24 mouse cellular contexts compared by ENCODE assay signal in genomic region chr2:172510899-172511298, GRCm38 (mm10). TPM values are rescaled to one million over a fixed set of nuclear protein-coding genes. Genes with fewer than 3 reads are reported as not detected.
DNase-seq lines count a peak whose midpoint lies in the region; ATAC-seq and TF ChIP-seq lines count a peak whose summit lies in the region.
"Had no signal": no experiment of that assay in that cellular context is flagged by ENCODE, and none has a peak within 500 bp of the region (broad histone marks: within the 10 kb centered on the region; RNA-seq: fewer than 3 reads in every experiment).

No protein-coding gene starts in this region.

- WGBS in stomach, embryonic 15.5 days: 42% methylated on average over 3 of the region's 3 CpGs
- 46% methylated on average over 3 of the region's 3 CpGs for WGBS in stomach, postnatal 0 days
- 32% methylated on average over 3 of the region's 3 CpGs for WGBS in liver, embryonic 13.5 days (ENCODE audit: insufficient replicate concordance)
- 63% methylated on average over 3 of the region's 3 CpGs for WGBS in embryonic facial prominence, embryonic 10.5 days
- 48% methylated on average over 3 of the region's 3 CpGs for WGBS in heart, adult 2 months

- no peaks in the 10 kb centered on the region for H3K27me3 ChIP-seq in stomach, embryonic 15.5 days (replicated peaks)
- no peaks in the 10 kb centered on the region for H3K27me3 ChIP-seq in stomach, postnatal 0 days (ENCODE audit: control insufficient read depth, insufficient read depth, low read length)
- H3K27me3 ChIP-seq in liver, embryonic 13.5 days: 0 out of 2 replicates have a peak, but pooled peaks cover 4% of the 10 kb centered on the region
- 0 out of 2 replicates have a peak, but pooled peaks cover 9% of the 10 kb centered on the region for H3K27me3 ChIP-seq in embryonic facial prominence, embryonic 10.5 days (replicated peaks; ENCODE audit: low read depth, poor library complexity, severe bottlenecking)
- H3K27me3 ChIP-seq in heart, adult 2 months (ENCODE audit: control insufficient read depth, insufficient read depth, low read length): no peaks in the 10 kb centered on the region; the same call in 1 of the 2 replicates
- H3K27me3 ChIP-seq: forebrain, embryonic 13.5 days; hindbrain, embryonic 15.5 days had no signal

- no peak for TF ChIP-seq CTCF in stomach, postnatal 0 days (IDR thresholded peaks at IDR 0.05; ENCODE audit: low read depth)
- no peak for TF ChIP-seq CTCF in heart, adult 2 months (IDR thresholded peaks at IDR 0.05)

- ATAC-seq in stomach, embryonic 15.5 days (ENCODE audit: insufficient read depth, low FRiP score, low read depth): 0 out of 2 replicates have a peak, but pooled peaks have one; percentile 22
- ATAC-seq in stomach, postnatal 0 days (ENCODE audit: low FRiP score, low TSS enrichment): no peak
- 0 out of 2 replicates have a peak, but pooled peaks have one; percentile 50 for ATAC-seq in liver, embryonic 13.5 days (ENCODE audit: low read depth)
- ATAC-seq: forebrain, embryonic 13.5 days had no signal

- no peak for TF ChIP-seq EP300 in stomach, postnatal 0 days (optimal IDR thresholded peaks at IDR 0.05)
- TF ChIP-seq EP300 in heart, adult 2 months (IDR thresholded peaks at IDR 0.05; ENCODE audit: insufficient read depth, low read depth, low read length): no peak

- no peaks in the 10 kb centered on the region for H3K9me3 ChIP-seq in stomach, embryonic 15.5 days
- no peaks in the 10 kb centered on the region for H3K9me3 ChIP-seq in stomach, postnatal 0 days (ENCODE audit: control insufficient read depth, low read length)
- no peaks in the 10 kb centered on the region for H3K9me3 ChIP-seq in liver, embryonic 13.5 days (replicated peaks)
- H3K9me3 ChIP-seq in embryonic facial prominence, embryonic 10.5 days: no peaks in the 10 kb centered on the region
- H3K9me3 ChIP-seq: forebrain, embryonic 13.5 days; heart, embryonic 13.5 days; hindbrain, embryonic 15.5 days had no signal

- TF ChIP-seq POLR2A in heart, adult 2 months (IDR thresholded peaks at IDR 0.05; ENCODE audit: insufficient read depth, low read depth, low read length): no peak

- no peaks in the 10 kb centered on the region for H3K79me2 ChIP-seq in heart, adult 2 months (replicated peaks; ENCODE audit: control insufficient read depth, insufficient read depth, low read length)

- no peaks in the 10 kb centered on the region for H3K4me1 ChIP-seq in stomach, embryonic 15.5 days
- no peaks in the 10 kb centered on the region for H3K4me1 ChIP-seq in stomach, postnatal 0 days (replicated peaks; ENCODE audit: control insufficient read depth, insufficient read depth)
- H3K4me1 ChIP-seq in liver, embryonic 13.5 days (replicated peaks): peaks cover 5% of the 10 kb centered on the region; the same call in 1 of the 2 replicates
- no peaks in the 10 kb centered on the region for H3K4me1 ChIP-seq in embryonic facial prominence, embryonic 10.5 days
- H3K4me1 ChIP-seq in heart, adult 2 months (ENCODE audit: control insufficient read depth, insufficient read depth, low read length): no peaks in the 10 kb centered on the region
- H3K4me1 ChIP-seq: forebrain, embryonic 13.5 days; heart, embryonic 13.5 days; hindbrain, embryonic 15.5 days had no signal

- no peak overlapping the region for H3K4me2 ChIP-seq in stomach, embryonic 15.5 days
- H3K4me2 ChIP-seq in stomach, postnatal 0 days (replicated peaks; ENCODE audit: low read depth): no peak overlapping the region
- no peak overlapping the region for H3K4me2 ChIP-seq in liver, embryonic 13.5 days
- H3K4me2 ChIP-seq: forebrain, embryonic 13.5 days; heart, embryonic 13.5 days; hindbrain, embryonic 15.5 days had no signal

- intact Hi-C loops in heart, adult 2 months (cut with DNase I): no loop called here

- peak; percentile 22 for DNase-seq in adrenal gland, postnatal 14 days
- no peak for DNase-seq in adrenal gland, adult 2 months
- no peak for DNase-seq in stomach, postnatal 0 days (ENCODE audit: low spot score)
- DNase-seq in liver, embryonic 13.5 days: no peak
- DNase-seq in embryonic facial prominence, embryonic 10.5 days (ENCODE audit: low spot score): no peak
- DNase-seq in heart, adult 2 months: no peak
- no peak for DNase-seq in lung, postnatal 36 days
- DNase-seq: cerebellum, adult 11 months; cerebellum, adult 8-10 months; cerebellum, postnatal 14 days; gastrocnemius, adult 2 months; gastrocnemius, postnatal 25 days; heart, postnatal 36 days had no signal

- H3K27ac ChIP-seq in stomach, embryonic 15.5 days: no peak overlapping the region
- H3K27ac ChIP-seq in stomach, postnatal 0 days (replicated peaks): no peak overlapping the region
- no peak overlapping the region for H3K27ac ChIP-seq in liver, embryonic 13.5 days
- H3K27ac ChIP-seq in embryonic facial prominence, embryonic 10.5 days (replicated peaks): no peak overlapping the region
- no peak overlapping the region for H3K27ac ChIP-seq in heart, adult 2 months
- H3K27ac ChIP-seq: forebrain, embryonic 13.5 days; gastrocnemius, adult 2 months; heart, embryonic 13.5 days; hindbrain, embryonic 15.5 days had no signal

- H3K4me3 ChIP-seq in stomach, embryonic 15.5 days (replicated peaks): no peak overlapping the region
- no peak overlapping the region for H3K4me3 ChIP-seq in stomach, postnatal 0 days (ENCODE audit: low read depth, low read length)
- no peak overlapping the region for H3K4me3 ChIP-seq in liver, embryonic 13.5 days (replicated peaks)
- H3K4me3 ChIP-seq in embryonic facial prominence, embryonic 10.5 days: no peak overlapping the region
- no peak overlapping the region for H3K4me3 ChIP-seq in heart, adult 2 months
- H3K4me3 ChIP-seq: forebrain, embryonic 13.5 days; gastrocnemius, adult 2 months; heart, embryonic 13.5 days; hindbrain, embryonic 15.5 days had no signal

- H3K9ac ChIP-seq in stomach, embryonic 15.5 days: no peak overlapping the region
- H3K9ac ChIP-seq in stomach, postnatal 0 days (ENCODE audit: low read length): no peak overlapping the region
- no peak overlapping the region for H3K9ac ChIP-seq in liver, embryonic 13.5 days
- H3K9ac ChIP-seq in heart, adult 2 months (ENCODE audit: low read depth, low read length): no peak overlapping the region
- H3K9ac ChIP-seq: forebrain, embryonic 13.5 days; heart, embryonic 13.5 days; hindbrain, embryonic 15.5 days had no signal

- no peaks in the 10 kb centered on the region for H3K36me3 ChIP-seq in stomach, embryonic 15.5 days
- H3K36me3 ChIP-seq in stomach, postnatal 0 days (ENCODE audit: control insufficient read depth, insufficient read depth, low read length): no peaks in the 10 kb centered on the region
- H3K36me3 ChIP-seq in liver, embryonic 13.5 days: no peaks in the 10 kb centered on the region
- no peaks in the 10 kb centered on the region for H3K36me3 ChIP-seq in embryonic facial prominence, embryonic 10.5 days (replicated peaks)
- H3K36me3 ChIP-seq in heart, adult 2 months (ENCODE audit: control insufficient read depth, insufficient read depth, low read length): no peaks in the 10 kb centered on the region
- H3K36me3 ChIP-seq: heart, embryonic 13.5 days; hindbrain, embryonic 15.5 days had no signal

RNA-seq across cellular contexts. Expression of gene Tfap2c, which starts 38.5 kb away (rescaled TPM):
- total RNA-seq in adrenal gland, postnatal 14 days (2021): not detected in 2 replicates
- total RNA-seq in adrenal gland, adult 2 months (2021): not detected
- not detected in 2 replicates for polyA plus RNA-seq in adrenal gland, adult 2 months (2012; rRNA removed)
- 4.1 and 6.0 TPM in 2 replicates for polyA plus RNA-seq in stomach, embryonic 15.5 days (2015; fragmentation: Nextera tagmentation; extraction: Ambion mirVana)
- 9.7 and 12.5 TPM in 2 replicates for polyA plus RNA-seq in stomach, postnatal 0 days (2015; fragmentation: Nextera tagmentation; extraction: Ambion mirVana)
- not detected in 2 replicates for polyA plus RNA-seq in liver, embryonic 13.5 days (2015; fragmentation: Nextera tagmentation; extraction: Ambion mirVana)
- polyA plus RNA-seq in embryonic facial prominence, embryonic 10.5 days (2016; fragmentation: Nextera tagmentation; extraction: Ambion mirVana): 13.7 and 15.4 TPM in 2 replicates
- not detected for total RNA-seq in heart, adult 2 months (2021)
- not detected in 2 replicates for polyA plus RNA-seq in heart, adult 2 months (2012; rRNA removed)
- total RNA-seq: adrenal gland, adult 18-20 months; gastrocnemius, adult 2 months; gastrocnemius, postnatal 25 days; granulocyte monocyte progenitor cell, adult 5-6 weeks; heart, postnatal 36 days; MEL had no signal
- polyA plus RNA-seq: heart, postnatal 0 days had no signal

RNA-seq across cellular contexts. Expression of gene Fam209, which starts 38.6 kb away (rescaled TPM):
- 0.94 TPM in 1 of 2 replicates, not detected in the other for total RNA-seq in adrenal gland, postnatal 14 days (2021)
- not detected for total RNA-seq in adrenal gland, adult 2 months (2021)
- 0.17 and 0.31 TPM in 2 replicates for polyA plus RNA-seq in adrenal gland, adult 2 months (2012; rRNA removed)
- polyA plus RNA-seq in stomach, embryonic 15.5 days (2015; fragmentation: Nextera tagmentation; extraction: Ambion mirVana): 0.19 TPM in 1 of 2 replicates, not detected in the other
- 0.15 and 0.33 TPM in 2 replicates for polyA plus RNA-seq in stomach, postnatal 0 days (2015; fragmentation: Nextera tagmentation; extraction: Ambion mirVana)
- polyA plus RNA-seq in liver, embryonic 13.5 days (2015; fragmentation: Nextera tagmentation; extraction: Ambion mirVana): 0.28 TPM in 1 of 2 replicates, not detected in the other
- 0.30 and 0.38 TPM in 2 replicates for polyA plus RNA-seq in embryonic facial prominence, embryonic 10.5 days (2016; fragmentation: Nextera tagmentation; extraction: Ambion mirVana)
- total RNA-seq in heart, adult 2 months (2021): not detected
- polyA plus RNA-seq in heart, adult 2 months (2012; rRNA removed): not detected in 2 replicates
- total RNA-seq: adrenal gland, adult 18-20 months; heart, postnatal 36 days had no signal
- polyA plus RNA-seq: C2C12; cortical plate, adult 2 months; heart, postnatal 0 days; hindbrain, embryonic 11.5 days; hindbrain, embryonic 15.5 days had no signal

RNA-seq across cellular contexts. Expression of gene Gcnt7, which starts 52.5 kb away (rescaled TPM):
- not detected in 2 replicates for total RNA-seq in adrenal gland, postnatal 14 days (2021)
- total RNA-seq in adrenal gland, adult 2 months (2021): not detected
- not detected in 2 replicates for polyA plus RNA-seq in adrenal gland, adult 2 months (2012; rRNA removed)
- polyA plus RNA-seq in stomach, embryonic 15.5 days (2015; fragmentation: Nextera tagmentation; extraction: Ambion mirVana): 1.4 and 1.7 TPM in 2 replicates
- polyA plus RNA-seq in stomach, postnatal 0 days (2015; fragmentation: Nextera tagmentation; extraction: Ambion mirVana): 0.38 and 0.44 TPM in 2 replicates
- 0.54 TPM in 2 replicates for polyA plus RNA-seq in liver, embryonic 13.5 days (2015; fragmentation: Nextera tagmentation; extraction: Ambion mirVana)
- 1.6 and 2.2 TPM in 2 replicates for polyA plus RNA-seq in embryonic facial prominence, embryonic 10.5 days (2016; fragmentation: Nextera tagmentation; extraction: Ambion mirVana)
- not detected for total RNA-seq in heart, adult 2 months (2021)
- polyA plus RNA-seq in heart, adult 2 months (2012; rRNA removed): not detected in 2 replicates
- total RNA-seq: adrenal gland, adult 18-20 months; gastrocnemius, adult 2 months; gastrocnemius, postnatal 25 days; granulocyte monocyte progenitor cell, adult 5-6 weeks; heart, postnatal 36 days had no signal
- polyA plus RNA-seq: cortical plate, adult 2 months had no signal
